8 mouse cellular contexts compared by ENCODE assay signal in the genomic region with DNA sequence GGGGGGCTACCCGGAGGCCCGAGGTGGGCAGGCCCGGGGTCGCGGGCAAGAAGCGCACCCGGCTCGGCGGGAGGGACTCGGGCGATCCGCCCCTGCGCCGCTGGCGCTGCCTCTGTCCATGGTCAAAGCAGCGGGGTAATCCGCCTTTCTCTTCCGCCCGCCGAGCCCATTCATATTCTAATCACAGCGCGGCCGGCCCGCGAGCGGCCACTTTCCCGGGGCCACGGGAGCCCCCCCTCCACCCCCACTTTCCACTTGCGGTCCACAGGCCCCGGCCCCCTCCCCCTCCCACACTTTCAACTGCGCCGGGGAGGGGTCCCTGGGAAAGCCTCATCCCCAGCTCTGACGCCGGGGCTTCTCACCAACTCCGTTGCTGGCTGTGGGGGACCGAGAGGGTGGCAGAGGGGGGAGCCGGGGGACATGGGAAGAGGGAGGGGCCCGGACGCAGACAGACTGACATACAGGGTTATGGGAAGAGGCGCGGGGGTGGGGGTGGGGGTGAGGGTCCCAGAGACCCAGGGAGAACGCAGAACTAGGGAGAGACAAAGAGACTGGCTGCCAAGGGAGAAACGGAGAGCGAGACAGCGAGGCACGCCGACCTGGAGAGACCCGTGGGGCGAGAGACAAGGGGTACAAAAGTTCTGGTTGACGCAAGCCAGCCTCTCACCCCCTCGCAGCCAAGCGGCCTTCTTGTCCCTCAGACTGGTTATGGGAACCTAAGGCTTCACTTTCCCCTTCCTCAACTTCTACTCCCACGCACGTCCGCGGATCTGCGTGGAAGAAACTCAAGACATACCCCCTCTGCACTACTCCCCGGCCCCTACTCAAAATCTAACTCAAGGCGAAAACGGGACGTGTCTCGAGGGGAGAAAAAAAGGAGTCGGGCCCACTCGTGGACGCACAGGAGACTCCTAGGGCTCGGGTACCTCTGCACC. TPM values are rescaled to one million over a fixed set of nuclear protein-coding genes. Genes with fewer than 3 reads are reported as not detected.
DNase-seq lines count a peak whose midpoint lies in the region; ATAC-seq lines count a peak whose summit lies in the region.

No protein-coding gene starts in this region.

- peaks cover 45% of the 10 kb centered on the region for H3K4me1 ChIP-seq in embryonic facial prominence, embryonic 15.5 days
- peaks cover 41% of the 10 kb centered on the region for H3K4me1 ChIP-seq in intestine, embryonic 16.5 days (ENCODE audit: control insufficient read depth, insufficient read depth, low read length)
- H3K4me1 ChIP-seq in midbrain, embryonic 12.5 days: peaks cover 60% of the 10 kb centered on the region

- no peak overlapping the region for H3K27ac ChIP-seq in embryonic facial prominence, embryonic 15.5 days (replicated peaks)
- no peak overlapping the region for H3K27ac ChIP-seq in intestine, embryonic 16.5 days (ENCODE audit: low read length)
- peak overlapping the region; percentile 93 for H3K27ac ChIP-seq in midbrain, embryonic 12.5 days (replicated peaks)

- intact Hi-C loops in heart, postnatal 25 days (cut with DNase I): no loop called here

- ATAC-seq in embryonic facial prominence, embryonic 15.5 days (ENCODE audit: insufficient number of reproducible peaks, low FRiP score, low TSS enrichment, low read depth): no peak
- ATAC-seq in intestine, embryonic 16.5 days: no peak
- peak; percentile 74 for ATAC-seq in midbrain, embryonic 12.5 days (ENCODE audit: low FRiP score, low read depth)

- WGBS in embryonic facial prominence, embryonic 15.5 days: 2% methylated on average over 66 of the region's 66 CpGs
- 2% methylated on average over 66 of the region's 66 CpGs for WGBS in intestine, embryonic 16.5 days
- WGBS in midbrain, embryonic 12.5 days: under 1% methylated on average over 63 of the region's 66 CpGs

- no peak overlapping the region for H3K9ac ChIP-seq in embryonic facial prominence, embryonic 15.5 days
- no peak overlapping the region for H3K9ac ChIP-seq in intestine, embryonic 16.5 days (ENCODE audit: low read depth, low read length)
- peak overlapping the region; percentile 51 for H3K9ac ChIP-seq in midbrain, embryonic 12.5 days (replicated peaks)

- peak overlapping the region; percentile 38 for H3K4me3 ChIP-seq in embryonic facial prominence, embryonic 15.5 days (replicated peaks)
- peak overlapping the region; percentile 33 for H3K4me3 ChIP-seq in intestine, embryonic 16.5 days (ENCODE audit: low read length)
- H3K4me3 ChIP-seq in midbrain, embryonic 12.5 days: peak overlapping the region; percentile 68

- DNase-seq in heart, adult 11 months: peak; percentile 88
- DNase-seq in heart, postnatal 25 days (ENCODE audit: low spot score): no peak
- peak; percentile 56 for DNase-seq in ES-CJ7 (ENCODE audit: low read depth, low spot score)
- DNase-seq in MN1 (ENCODE audit: low spot score): no peak
- no peak for DNase-seq in ovary, postnatal 10 days (ENCODE audit: low spot score)

- H3K36me3 ChIP-seq in embryonic facial prominence, embryonic 15.5 days: no peaks in the 10 kb centered on the region
- H3K36me3 ChIP-seq in intestine, embryonic 16.5 days (ENCODE audit: control insufficient read depth, insufficient read depth, low read length): no peaks in the 10 kb centered on the region
- no peaks in the 10 kb centered on the region for H3K36me3 ChIP-seq in midbrain, embryonic 12.5 days

- H3K9me3 ChIP-seq in embryonic facial prominence, embryonic 15.5 days (replicated peaks): no peaks in the 10 kb centered on the region
- H3K9me3 ChIP-seq in intestine, embryonic 16.5 days (ENCODE audit: control insufficient read depth, low read length): no peaks in the 10 kb centered on the region
- no peaks in the 10 kb centered on the region for H3K9me3 ChIP-seq in midbrain, embryonic 12.5 days

- peak overlapping the region; percentile 59 for H3K4me2 ChIP-seq in embryonic facial prominence, embryonic 15.5 days (replicated peaks)
- H3K4me2 ChIP-seq in intestine, embryonic 16.5 days (ENCODE audit: low read depth, low read length): peak overlapping the region; percentile 38
- peak overlapping the region; percentile 73 for H3K4me2 ChIP-seq in midbrain, embryonic 12.5 days (replicated peaks)

- peaks cover 87% of the 10 kb centered on the region for H3K27me3 ChIP-seq in embryonic facial prominence, embryonic 15.5 days
- H3K27me3 ChIP-seq in intestine, embryonic 16.5 days (replicated peaks; ENCODE audit: control insufficient read depth, insufficient read depth, low read length): peaks cover 88% of the 10 kb centered on the region
- peaks cover 45% of the 10 kb centered on the region for H3K27me3 ChIP-seq in midbrain, embryonic 12.5 days

RNA-seq across cellular contexts. Expression of gene Rfx4, which starts 0.7 kb away (rescaled TPM):
- total RNA-seq in heart, postnatal 25 days (2021): under 1 TPM in 1 of 2 experiments, not detected in 1; 0.16 TPM
- polyA plus RNA-seq in embryonic facial prominence, embryonic 15.5 days (2015; fragmentation: Nextera tagmentation; extraction: Ambion mirVana): 0.14 and 0.15 TPM in 2 replicates
- polyA plus RNA-seq in intestine, embryonic 16.5 days (2015; fragmentation: Nextera tagmentation; extraction: Ambion mirVana): not detected in 2 replicates
- 53.5 and 56.0 TPM in 2 replicates for polyA plus RNA-seq in midbrain, embryonic 12.5 days (2016; fragmentation: Nextera tagmentation; extraction: Ambion mirVana)

Comparison
In these comparisons a context has a peak if more than half of its experiments do, and no peak if none do; other contexts are left out.
1. DNase-seq: peak in heart, adult 11 months (single experiment) and ES-CJ7 (single experiment); none in heart, postnatal 25 days (single experiment), MN1 (single experiment) and ovary, postnatal 10 days (single experiment).
2. RNA of gene Rfx4, which starts 0.7 kb away (polyA plus RNA-seq): 53.5 to 56.0 TPM in midbrain, embryonic 12.5 days; 0.14 to 0.15 TPM in embryonic facial prominence, embryonic 15.5 days and not detected in intestine, embryonic 16.5 days; every median in the first group is over 10 times any median in the second.
3. Peak in every context shown above with its lines, with median percentiles within 50 percentile points of each other: H3K4me2 ChIP-seq and H3K4me3 ChIP-seq.